Mouse (Mus musculus): ENCODE measurements at regions not wholly inside any gene's neighbourhood (a gene's known extent, or its start where the extent isn't known, plus 50 kb on each side); places are given as distances from the start of the nearest gene placed in this dataset.

- DNase-seq (ENCODE audit: low read depth) = no peak
Measured at GRCm38 (mm10) chr1:189991089-189991488, 68.9 kb upstream of the Smyd2 start.

GRCm38 (mm10) chr1:189990046-189990622 lies 68.0 kb upstream of the Smyd2 start:
- no peak for DNase-seq (ENCODE audit: low read depth)

GRCm38 (mm10) chr1:189989376-189989775 lies 67.2 kb upstream of the Smyd2 start:
- DNase-seq (ENCODE audit: low read depth) = no peak

- no peak for DNase-seq (ENCODE audit: low read depth)
Measured at GRCm38 (mm10) chr1:189988864-189989263, 66.7 kb upstream of the Smyd2 start.

- DNase-seq (ENCODE audit: low read depth) = no peak
Measured at GRCm38 (mm10) chr1:189985516-189986205, 63.5 kb upstream of the Smyd2 start.

- DNase-seq (ENCODE audit: low read depth) = no peak
Measured at GRCm38 (mm10) chr1:189978244-189978643, 56.1 kb upstream of the Smyd2 start.

GRCm38 (mm10) chr1:189975660-189976059 lies 53.5 kb upstream of the Smyd2 start:
- no peak for DNase-seq (ENCODE audit: low read depth)

- peak; percentile 83 for DNase-seq (ENCODE audit: low read depth)
Measured at GRCm38 (mm10) chr1:189972790-189973406, 50.7 kb upstream of the Smyd2 start.
